10 mouse cellular contexts compared by ENCODE assay signal in the genomic region with DNA sequence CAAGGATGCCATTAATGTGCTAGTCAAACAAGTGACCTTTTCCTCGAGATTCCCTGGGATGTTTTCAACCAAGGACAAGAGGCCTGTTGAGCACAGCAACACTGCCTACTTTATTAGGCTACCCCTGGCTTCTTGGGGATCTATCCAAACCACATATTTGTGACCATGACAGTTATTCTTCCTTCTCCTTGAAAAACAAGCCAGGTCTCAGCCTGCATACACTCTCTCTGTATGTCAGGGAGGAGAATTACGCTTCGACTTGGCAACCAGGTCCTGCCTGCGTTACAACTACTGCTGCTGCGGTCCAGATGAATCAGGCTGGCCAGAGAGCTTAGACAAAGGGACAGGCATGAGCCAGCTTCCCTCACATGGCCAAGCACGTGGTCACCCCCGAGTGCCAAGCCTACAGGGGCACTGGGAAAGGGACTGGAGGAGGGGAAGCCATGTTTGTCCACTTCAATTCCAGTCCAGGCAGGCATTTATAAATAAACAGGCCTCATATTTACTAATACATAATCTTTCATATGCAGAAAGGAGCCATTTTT.
DNase-seq lines count a peak whose midpoint lies in the region; ATAC-seq lines count a peak whose summit lies in the region.
"Had no signal": no experiment of that assay in that cellular context is flagged by ENCODE, and none has a peak within 500 bp of the region (broad histone marks: within the 10 kb centered on the region; RNA-seq: fewer than 3 reads in every experiment).

No protein-coding gene starts in this region.

- no peaks in the 10 kb centered on the region; the same call in none of the 2 replicates for H3K36me3 ChIP-seq in heart, embryonic 11.5 days (ENCODE audit: control insufficient read depth, insufficient read depth, low read length)
- no peaks in the 10 kb centered on the region for H3K36me3 ChIP-seq in forebrain, embryonic 13.5 days (ENCODE audit: poor library complexity, severe bottlenecking)
- H3K36me3 ChIP-seq: stomach, embryonic 15.5 days had no signal

- no peaks in the 10 kb centered on the region for H3K4me1 ChIP-seq in heart, embryonic 11.5 days (ENCODE audit: control insufficient read depth, insufficient read depth, low read length)
- H3K4me1 ChIP-seq in forebrain, embryonic 13.5 days = no peaks in the 10 kb centered on the region
- H3K4me1 ChIP-seq: megakaryocyte, embryonic 14.5 days; stomach, embryonic 15.5 days had no signal

- H3K4me2 ChIP-seq in heart, embryonic 11.5 days = no peak overlapping the region
- H3K4me2 ChIP-seq in forebrain, embryonic 13.5 days = no peak overlapping the region
- H3K4me2 ChIP-seq: stomach, embryonic 15.5 days had no signal

- no peaks in the 10 kb centered on the region for H3K27me3 ChIP-seq in heart, embryonic 11.5 days (ENCODE audit: control insufficient read depth, insufficient read depth, low read length)
- H3K27me3 ChIP-seq in forebrain, embryonic 13.5 days = no peaks in the 10 kb centered on the region
- H3K27me3 ChIP-seq: megakaryocyte, embryonic 14.5 days; stomach, embryonic 15.5 days had no signal

- H3K27ac ChIP-seq in heart, embryonic 11.5 days (ENCODE audit: low read depth, low read length) = no peak overlapping the region
- H3K27ac ChIP-seq in forebrain, embryonic 13.5 days = no peak overlapping the region
- H3K27ac ChIP-seq: stomach, embryonic 15.5 days had no signal

- no peak for ATAC-seq in heart, embryonic 11.5 days (replicated peaks; ENCODE audit: insufficient number of reproducible peaks, low FRiP score, low TSS enrichment)
- ATAC-seq in forebrain, embryonic 13.5 days = no peak
- ATAC-seq in inflammation-experienced regulatory T-cells, adult 6 months = no peak

- peak; percentile 98 for DNase-seq in heart, adult 11 months
- peak; percentile 54 for DNase-seq in NIH3T3 (ENCODE audit: low read depth)
- peak; percentile 28 for DNase-seq in cerebellum, adult 9-11 months
- DNase-seq in layer of hippocampus, adult 9-11 months = peak; percentile 74
- DNase-seq in right cerebral cortex, adult 2 months (ENCODE audit: low spot score in 2 of 2) = peak; percentile 25 to 36

- no peak overlapping the region for H3K9ac ChIP-seq in heart, embryonic 11.5 days (ENCODE audit: low read depth, low read length)
- no peak overlapping the region for H3K9ac ChIP-seq in forebrain, embryonic 13.5 days
- H3K9ac ChIP-seq: stomach, embryonic 15.5 days had no signal

- H3K9me3 ChIP-seq in heart, embryonic 11.5 days (replicated peaks; ENCODE audit: control insufficient read depth, low read length) = no peaks in the 10 kb centered on the region
- no peaks in the 10 kb centered on the region for H3K9me3 ChIP-seq in forebrain, embryonic 13.5 days (replicated peaks)
- H3K9me3 ChIP-seq: stomach, embryonic 15.5 days had no signal

- no peak overlapping the region for H3K4me3 ChIP-seq in heart, embryonic 11.5 days (ENCODE audit: low read depth, low read length)
- no peak overlapping the region for H3K4me3 ChIP-seq in forebrain, embryonic 13.5 days
- H3K4me3 ChIP-seq: megakaryocyte, embryonic 14.5 days; stomach, embryonic 15.5 days had no signal

- WGBS in heart, embryonic 11.5 days (ENCODE audit: insufficient replicate concordance) = 86% methylated on average over 7 of the region's 7 CpGs
- WGBS in forebrain, embryonic 13.5 days = 86% methylated on average over 7 of the region's 7 CpGs

Comparison
In these comparisons a context has a peak if more than half of its experiments do, and no peak if none do; other contexts are left out.
1. DNase-seq: peak in every context shown above with its lines; median percentile 98 in heart, adult 11 months; 74 in layer of hippocampus, adult 9-11 months; 54 in NIH3T3; 30 in right cerebral cortex, adult 2 months; 28 in cerebellum, adult 9-11 months.